Mouse (Mus musculus): Measurements from ENCODE around the gene Myocd. TPM values are rescaled to one million over a fixed set of nuclear protein-coding genes. Genes with fewer than 3 reads are reported as not detected.

Gene Myocd
- total and polyA plus RNA-seq, 2 experiments from 2014 or later, result 0.11 to 0.20 TPM

DNA sequence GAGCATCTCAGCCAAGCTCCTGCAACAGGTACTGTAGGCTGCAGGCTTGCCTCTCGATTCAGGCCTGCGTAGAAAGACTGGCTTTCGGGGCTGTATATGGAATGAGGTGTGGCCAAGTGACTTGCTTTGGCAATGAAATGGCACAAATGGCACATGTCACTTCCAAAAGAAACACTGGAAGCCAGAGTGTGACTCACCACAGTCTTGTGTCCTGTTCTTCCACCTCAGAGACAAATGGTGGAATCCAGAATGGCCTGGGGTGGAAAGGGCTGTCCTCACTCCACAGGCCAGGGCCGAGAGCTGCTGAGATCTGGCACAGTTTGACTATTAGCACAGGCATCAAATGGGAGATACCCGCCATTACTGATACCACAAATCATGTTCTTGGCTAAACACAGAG, 116.8 kb downstream of the Myocd start:
- Histone ChIP-seq H3K27ac (ENCODE audit: low read depth, low read length) (no peak overlapping the region), H3K4me1 (ENCODE audit: insufficient read depth, low read length) (no peaks in the 10 kb centered on the region), H3K9ac (replicated peaks; ENCODE audit: low read length, poor library complexity, severe bottlenecking) (no peak overlapping the region), H3K36me3 (ENCODE audit: insufficient read depth, low read length) (no peaks in the 10 kb centered on the region), H3K9me3 (ENCODE audit: low read length) (no peaks in the 10 kb centered on the region), H3K4me2 (ENCODE audit: low read depth, low read length, poor library complexity, severe bottlenecking) (no peak overlapping the region), H3K27me3 (ENCODE audit: insufficient read depth, low read length) (no peaks in the 10 kb centered on the region), H3K4me3 (ENCODE audit: low read depth, low read length) (no peak overlapping the region)
- WGBS, result 91% methylated on average over 5 of the region's 5 CpGs
- no peak for DNase-seq (ENCODE audit: low spot score)
- no peak for ATAC-seq (ENCODE audit: low FRiP score)
- TF ChIP-seq CTCF (IDR thresholded peaks at IDR 0.05), result no peak

DNA sequence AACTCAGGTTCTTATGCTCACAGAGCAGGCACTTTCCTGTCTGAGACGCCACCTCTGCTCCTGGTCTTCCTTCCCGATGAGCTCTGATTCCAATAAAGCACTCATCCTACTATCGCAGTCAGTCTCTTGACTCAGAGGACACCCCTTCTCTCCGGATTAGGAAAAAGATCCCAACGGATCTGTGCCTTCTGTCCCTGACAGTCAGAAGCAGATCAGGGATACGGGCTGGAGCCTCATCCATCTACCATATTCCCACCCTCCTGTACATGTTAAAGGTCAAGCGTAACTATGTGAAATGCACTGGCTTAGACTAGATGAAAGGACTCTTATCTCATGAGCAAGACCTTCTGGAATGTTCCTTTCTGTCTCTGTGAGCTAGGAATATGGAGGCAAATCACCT, 121.3 kb downstream of the Myocd start:
- Histone ChIP-seq H3K9ac (replicated peaks; ENCODE audit: low read length, poor library complexity, severe bottlenecking) (no peak overlapping the region), H3K4me1 (ENCODE audit: insufficient read depth, low read length) (no peaks in the 10 kb centered on the region), H3K36me3 (ENCODE audit: insufficient read depth, low read length) (no peaks in the 10 kb centered on the region), H3K9me3 (ENCODE audit: low read length) (no peaks in the 10 kb centered on the region), H3K4me2 (ENCODE audit: low read depth, low read length, poor library complexity, severe bottlenecking) (no peak overlapping the region), H3K4me3 (ENCODE audit: low read depth, low read length) (no peak overlapping the region), H3K27me3 (ENCODE audit: insufficient read depth, low read length) (no peaks in the 10 kb centered on the region), H3K27ac (ENCODE audit: low read depth, low read length) (no peak overlapping the region)
- WGBS, result 87% methylated on average over 7 of the region's 7 CpGs
- no peak for TF ChIP-seq CTCF (IDR thresholded peaks at IDR 0.05)
- no peak for DNase-seq (ENCODE audit: low spot score)
- ATAC-seq (ENCODE audit: low FRiP score), result no peak

DNA sequence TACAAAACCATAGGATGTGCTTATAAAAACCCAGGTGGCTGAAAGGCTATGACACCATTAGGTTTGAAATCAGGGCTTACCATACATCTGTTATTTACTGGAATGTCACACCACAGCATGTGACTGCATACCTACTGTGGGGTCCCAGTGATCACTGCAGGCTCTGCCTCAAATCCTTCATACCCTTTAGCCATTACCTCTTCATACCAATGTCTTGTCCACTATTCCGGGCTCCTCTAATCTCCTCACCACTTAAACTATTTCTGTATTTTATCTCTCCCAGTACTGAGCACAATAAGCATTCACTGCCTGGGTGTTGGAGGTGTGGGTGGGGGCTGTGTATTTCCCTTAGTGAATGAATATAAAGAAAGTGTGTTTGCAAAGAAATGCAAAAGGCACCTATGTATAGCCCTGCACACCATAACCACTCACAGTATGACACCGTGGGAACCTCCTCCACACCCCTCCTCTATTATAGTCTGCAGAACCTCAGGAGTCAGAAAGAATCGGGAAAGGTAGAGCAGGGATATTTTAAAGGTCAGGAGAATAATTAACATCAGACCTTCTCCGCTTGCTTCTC, 126.9 kb downstream of the Myocd start:
- no peak overlapping the region for H3K4me2 ChIP-seq (ENCODE audit: low read depth, low read length, poor library complexity, severe bottlenecking)
- no peak for ATAC-seq (ENCODE audit: low FRiP score)
- no peaks in the 10 kb centered on the region for H3K9me3 ChIP-seq (ENCODE audit: low read length)
- TF ChIP-seq CTCF (IDR thresholded peaks at IDR 0.05), result no peak
- no peaks in the 10 kb centered on the region for H3K36me3 ChIP-seq (ENCODE audit: insufficient read depth, low read length)
- no peaks in the 10 kb centered on the region for H3K4me1 ChIP-seq (ENCODE audit: insufficient read depth, low read length)
- no peak for DNase-seq (ENCODE audit: low spot score)
- H3K9ac ChIP-seq (replicated peaks; ENCODE audit: low read length, poor library complexity, severe bottlenecking), result no peak overlapping the region
- H3K4me3 ChIP-seq (ENCODE audit: low read depth, low read length), result no peak overlapping the region
- H3K27me3 ChIP-seq (ENCODE audit: insufficient read depth, low read length), result no peaks in the 10 kb centered on the region
- WGBS, result 80% methylated on average over 4 of the region's 4 CpGs
- no peak overlapping the region for H3K27ac ChIP-seq (ENCODE audit: low read depth, low read length)

DNA sequence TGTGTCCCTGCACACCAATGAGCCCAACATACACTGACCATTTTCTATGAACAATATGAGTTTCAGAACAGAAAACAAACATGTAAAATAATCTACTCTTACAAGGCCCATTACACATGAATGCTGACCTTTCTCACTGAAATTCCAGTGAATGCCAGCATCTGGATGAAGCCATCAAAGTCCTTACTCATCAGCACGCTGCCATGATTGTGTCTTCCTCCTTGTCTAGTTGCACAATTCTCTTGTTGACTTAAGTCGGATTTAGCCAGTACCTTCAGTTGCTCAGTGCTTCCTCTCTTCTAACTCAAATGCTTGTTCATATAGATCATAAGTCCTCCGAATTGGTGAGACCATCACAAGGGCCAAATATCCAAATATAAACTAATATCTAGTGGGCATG, 130.8 kb downstream of the Myocd start:
- TF ChIP-seq CTCF (IDR thresholded peaks at IDR 0.05), result no peak
- ATAC-seq (ENCODE audit: low FRiP score) (no peak), DNase-seq (ENCODE audit: low spot score) (no peak)
- Histone ChIP-seq H3K27me3 (ENCODE audit: insufficient read depth, low read length) (no peaks in the 10 kb centered on the region), H3K4me2 (ENCODE audit: low read depth, low read length, poor library complexity, severe bottlenecking) (no peak overlapping the region), H3K9me3 (ENCODE audit: low read length) (no peaks in the 10 kb centered on the region), H3K9ac (replicated peaks; ENCODE audit: low read length, poor library complexity, severe bottlenecking) (no peak overlapping the region), H3K36me3 (ENCODE audit: insufficient read depth, low read length) (no peaks in the 10 kb centered on the region), H3K4me1 (ENCODE audit: insufficient read depth, low read length) (no peaks in the 10 kb centered on the region), H3K27ac (ENCODE audit: low read depth, low read length) (no peak overlapping the region), H3K4me3 (ENCODE audit: low read depth, low read length) (no peak overlapping the region)
- WGBS, result 92% methylated on average over 3 of the region's 3 CpGs

DNA sequence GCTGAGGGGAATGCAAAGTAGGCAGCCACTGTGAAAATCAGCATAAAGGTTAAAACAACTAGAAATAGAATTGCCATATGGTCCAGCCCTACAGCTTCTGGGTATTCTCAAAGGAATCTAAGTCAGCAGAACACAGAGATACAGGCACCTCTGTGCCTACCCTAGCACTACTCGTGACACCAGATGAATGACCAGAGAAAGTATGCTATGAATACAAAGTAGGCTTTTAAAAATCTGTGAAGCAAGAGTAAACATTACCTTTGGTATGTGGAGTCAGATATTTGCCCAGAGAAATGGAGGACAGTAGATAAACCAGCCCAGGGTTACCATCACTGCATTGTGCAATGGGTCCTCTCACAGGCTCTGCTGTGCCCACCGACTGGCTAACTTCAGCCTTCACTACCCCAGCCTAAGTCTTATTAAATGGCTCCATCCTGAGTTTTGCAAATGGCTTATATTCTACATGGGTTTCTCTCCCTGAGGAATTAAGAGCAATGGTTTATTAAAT, 132.6 kb downstream of the Myocd start:
- Histone ChIP-seq H3K4me1 (ENCODE audit: insufficient read depth, low read length) (no peaks in the 10 kb centered on the region), H3K4me3 (ENCODE audit: low read depth, low read length) (no peak overlapping the region), H3K9ac (replicated peaks; ENCODE audit: low read length, poor library complexity, severe bottlenecking) (no peak overlapping the region), H3K4me2 (ENCODE audit: low read depth, low read length, poor library complexity, severe bottlenecking) (no peak overlapping the region), H3K9me3 (ENCODE audit: low read length) (no peaks in the 10 kb centered on the region), H3K36me3 (ENCODE audit: insufficient read depth, low read length) (no peaks in the 10 kb centered on the region), H3K27ac (ENCODE audit: low read depth, low read length) (no peak overlapping the region), H3K27me3 (ENCODE audit: insufficient read depth, low read length) (no peaks in the 10 kb centered on the region)
- TF ChIP-seq CTCF (IDR thresholded peaks at IDR 0.05), result no peak
- ATAC-seq (ENCODE audit: low FRiP score), result no peak
- no peak for DNase-seq (ENCODE audit: low spot score)
- WGBS, result 71% methylated on average over 2 of the region's 2 CpGs

DNA sequence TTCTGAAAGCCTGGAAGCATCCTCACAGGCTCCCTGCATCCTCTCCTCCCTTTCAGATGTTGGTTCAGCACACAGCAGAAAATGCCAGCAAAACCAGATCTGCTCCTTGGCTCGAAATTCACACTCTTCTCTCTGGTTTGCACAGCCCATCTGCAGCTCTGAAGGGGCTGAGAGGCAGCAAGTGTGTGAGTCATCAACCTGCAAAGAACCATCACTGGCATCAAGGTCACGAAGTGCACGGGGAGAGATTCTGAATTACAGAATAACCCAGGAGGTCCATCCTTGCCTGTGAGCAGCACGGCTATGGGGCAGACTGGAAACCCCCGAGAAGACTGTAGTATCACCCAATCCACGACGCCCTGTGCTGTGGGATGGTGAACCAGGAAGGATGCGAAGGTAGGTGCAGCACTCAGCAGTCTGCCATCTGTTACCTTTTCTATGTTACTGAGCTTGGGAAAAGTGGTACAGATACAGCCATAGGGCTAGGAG, 134.5 kb downstream of the Myocd start:
- H3K9ac ChIP-seq (replicated peaks; ENCODE audit: low read length, poor library complexity, severe bottlenecking), result no peak overlapping the region
- TF ChIP-seq CTCF (IDR thresholded peaks at IDR 0.05), result no peak
- H3K4me3 ChIP-seq (ENCODE audit: low read depth, low read length), result no peak overlapping the region
- ATAC-seq (ENCODE audit: low FRiP score) (no peak), DNase-seq (ENCODE audit: low spot score) (no peak)
- H3K27ac ChIP-seq (ENCODE audit: low read depth, low read length), result no peak overlapping the region
- H3K4me2 ChIP-seq (ENCODE audit: low read depth, low read length, poor library complexity, severe bottlenecking), result no peak overlapping the region
- no peaks in the 10 kb centered on the region for H3K36me3 ChIP-seq (ENCODE audit: insufficient read depth, low read length)
- 85% methylated on average over 8 of the region's 8 CpGs for WGBS
- no peaks in the 10 kb centered on the region for H3K4me1 ChIP-seq (ENCODE audit: insufficient read depth, low read length)
- no peaks in the 10 kb centered on the region for H3K27me3 ChIP-seq (ENCODE audit: insufficient read depth, low read length)
- H3K9me3 ChIP-seq (ENCODE audit: low read length), result no peaks in the 10 kb centered on the region

Measured in midbrain, postnatal 0 days (tissue).